Mouse (Mus musculus): Measurements from ENCODE around the gene Stx6.

- TF ChIP-seq CTCF (IDR thresholded peaks at IDR 0.05; ENCODE audit: low read depth) (no peak), EP300 (IDR thresholded peaks at IDR 0.05; ENCODE audit: low read depth) (no peak)
Measured at GRCm38 (mm10) chr1:155222101-155222669, 63.7 kb downstream of the Stx6 start.

Measured in heart, postnatal 0 days (tissue).